Mouse (Mus musculus): ENCODE results near the gene Cdhr1. TPM values are rescaled to one million over a fixed set of nuclear protein-coding genes. Genes with fewer than 3 reads are reported as not detected.

The Cdhr1 gene
- polyA plus RNA-seq, 1 experiment from 2014 or later = not detected

- H3K27me3 ChIP-seq = no peaks in the 10 kb centered on the region
- no peaks in the 10 kb centered on the region for H3K4me1 ChIP-seq (replicated peaks)
- no peaks in the 10 kb centered on the region for H3K36me3 ChIP-seq (replicated peaks)
- ATAC-seq (ENCODE audit: insufficient read depth) = no peak
- no peak overlapping the region for H3K4me2 ChIP-seq
- H3K4me3 ChIP-seq (replicated peaks) = no peak overlapping the region
- no peak overlapping the region for H3K27ac ChIP-seq (replicated peaks)
- no peaks in the 10 kb centered on the region for H3K9me3 ChIP-seq (replicated peaks)
- H3K9ac ChIP-seq = no peak overlapping the region
Measured at GRCm38 (mm10) chr14:37111371-37111770, 13.2 kb upstream of the Cdhr1 start.

GRCm38 (mm10) chr14:37110456-37110855 lies 12.3 kb upstream of the Cdhr1 start:
- no peak overlapping the region for H3K4me3 ChIP-seq (replicated peaks)
- H3K4me2 ChIP-seq = no peak overlapping the region
- H3K4me1 ChIP-seq (replicated peaks) = no peaks in the 10 kb centered on the region
- WGBS (ENCODE audit: insufficient replicate concordance) = 65% methylated on average over 2 of the region's 2 CpGs
- H3K27me3 ChIP-seq = no peaks in the 10 kb centered on the region
- H3K9me3 ChIP-seq (replicated peaks) = no peaks in the 10 kb centered on the region
- H3K36me3 ChIP-seq (replicated peaks) = no peaks in the 10 kb centered on the region
- no peak overlapping the region for H3K9ac ChIP-seq
- no peak overlapping the region for H3K27ac ChIP-seq (replicated peaks)
- no peak for ATAC-seq (ENCODE audit: insufficient read depth)

- H3K9ac ChIP-seq = no peak overlapping the region
- no peaks in the 10 kb centered on the region for H3K27me3 ChIP-seq
- no peak overlapping the region for H3K4me3 ChIP-seq (replicated peaks)
- no peak overlapping the region for H3K27ac ChIP-seq (replicated peaks)
- no peaks in the 10 kb centered on the region for H3K9me3 ChIP-seq (replicated peaks)
- no peaks in the 10 kb centered on the region for H3K4me1 ChIP-seq (replicated peaks)
- ATAC-seq (ENCODE audit: insufficient read depth) = no peak
- no peak overlapping the region for H3K4me2 ChIP-seq
- H3K36me3 ChIP-seq (replicated peaks) = no peaks in the 10 kb centered on the region
- WGBS (ENCODE audit: insufficient replicate concordance) = 38% methylated on average over 9 of the region's 9 CpGs
Measured at GRCm38 (mm10) chr14:37109975-37110374, 11.8 kb upstream of the Cdhr1 start.

GRCm38 (mm10) chr14:37109460-37109859 lies 11.3 kb upstream of the Cdhr1 start:
- Histone ChIP-seq H3K4me2 (no peak overlapping the region), H3K27ac (replicated peaks) (no peak overlapping the region), H3K27me3 (no peaks in the 10 kb centered on the region), H3K4me3 (replicated peaks) (no peak overlapping the region), H3K36me3 (replicated peaks) (no peaks in the 10 kb centered on the region), H3K9me3 (replicated peaks) (no peaks in the 10 kb centered on the region), H3K4me1 (replicated peaks) (no peaks in the 10 kb centered on the region), H3K9ac (no peak overlapping the region)
- ATAC-seq (ENCODE audit: insufficient read depth) = no peak
- WGBS (ENCODE audit: insufficient replicate concordance) = 35% methylated on average over 8 of the region's 8 CpGs

GRCm38 (mm10) chr14:37105846-37106245 lies 7.7 kb upstream of the Cdhr1 start:
- 25% methylated on average over 7 of the region's 7 CpGs for WGBS (ENCODE audit: insufficient replicate concordance)
- no peaks in the 10 kb centered on the region for H3K36me3 ChIP-seq (replicated peaks)
- H3K9ac ChIP-seq = no peak overlapping the region
- no peak for ATAC-seq (ENCODE audit: insufficient read depth)
- H3K27me3 ChIP-seq = no peaks in the 10 kb centered on the region
- no peak overlapping the region for H3K27ac ChIP-seq (replicated peaks)
- H3K9me3 ChIP-seq (replicated peaks) = no peaks in the 10 kb centered on the region
- no peak overlapping the region for H3K4me2 ChIP-seq
- H3K4me3 ChIP-seq (replicated peaks) = no peak overlapping the region
- no peaks in the 10 kb centered on the region for H3K4me1 ChIP-seq (replicated peaks)

DNA sequence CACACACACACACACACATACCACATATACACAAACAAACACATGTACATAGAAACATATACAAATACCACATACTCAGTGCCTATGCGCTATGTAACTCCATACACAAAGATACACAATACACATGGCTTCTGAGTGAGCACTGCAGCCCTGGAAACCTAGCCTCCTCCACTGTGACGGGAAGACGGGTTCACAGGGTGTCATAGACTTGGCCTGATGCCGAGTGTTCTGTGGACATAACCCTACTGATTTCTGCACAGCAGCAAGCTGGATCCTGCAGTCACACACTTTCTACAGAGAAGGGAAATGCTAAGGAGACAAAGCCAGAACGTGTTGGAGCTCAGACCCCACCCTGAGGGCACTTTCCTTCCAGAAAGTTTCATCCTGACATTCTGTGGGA lies 6.6 kb upstream of the Cdhr1 start:
- H3K27ac ChIP-seq (replicated peaks) = no peak overlapping the region
- 48% methylated on average over 5 of the region's 5 CpGs for WGBS (ENCODE audit: insufficient replicate concordance)
- 0 out of 2 replicates have a peak, but pooled peaks have one; percentile 22 for ATAC-seq (ENCODE audit: insufficient read depth)

DNA sequence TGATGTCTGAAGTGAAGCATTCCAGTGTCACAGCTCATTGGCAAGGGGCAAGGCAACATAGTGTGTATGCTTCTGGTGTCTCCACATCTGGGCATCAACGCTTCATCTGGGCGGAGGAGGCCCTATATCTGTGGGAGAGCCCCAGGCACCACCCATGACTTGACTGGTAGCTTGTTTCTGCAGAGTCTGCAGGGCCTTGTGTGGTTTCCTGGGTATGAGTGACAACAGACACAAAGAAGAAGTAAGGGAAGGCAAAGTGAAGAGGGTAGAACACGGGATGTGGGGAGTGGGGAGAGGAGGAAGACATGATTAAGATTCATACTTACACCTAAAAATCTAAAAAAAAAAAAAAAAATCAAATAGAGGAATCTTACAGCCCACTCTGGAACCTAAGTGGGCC lies 4.3 kb upstream of the Cdhr1 start:
- ATAC-seq (ENCODE audit: insufficient read depth) = no peak
- H3K36me3 ChIP-seq (replicated peaks) = no peaks in the 10 kb centered on the region
- no peak overlapping the region for H3K4me2 ChIP-seq
- H3K27me3 ChIP-seq = peaks cover 27% of the 10 kb centered on the region
- H3K9ac ChIP-seq = no peak overlapping the region
- no peak overlapping the region for H3K4me3 ChIP-seq (replicated peaks)
- no peak overlapping the region for H3K27ac ChIP-seq (replicated peaks)
- WGBS (ENCODE audit: insufficient replicate concordance) = 25% methylated on average over 3 of the region's 3 CpGs
- no peaks in the 10 kb centered on the region for H3K9me3 ChIP-seq (replicated peaks)
- no peaks in the 10 kb centered on the region for H3K4me1 ChIP-seq (replicated peaks)

More for the DNA sequence above, 6.6 kb upstream of the Cdhr1 start:
- Histone ChIP-seq H3K9me3 (replicated peaks) (no peaks in the 10 kb centered on the region), H3K9ac (no peak overlapping the region), H3K27me3 (peaks cover 4% of the 10 kb centered on the region; the same call in 1 of the 2 replicates), H3K4me1 (replicated peaks) (no peaks in the 10 kb centered on the region), H3K4me3 (replicated peaks) (no peak overlapping the region), H3K4me2 (no peak overlapping the region), H3K36me3 (replicated peaks) (no peaks in the 10 kb centered on the region)

GRCm38 (mm10) chr14:37101531-37101930 lies 3.4 kb upstream of the Cdhr1 start:
- Histone ChIP-seq H3K27me3 (peaks cover 35% of the 10 kb centered on the region), H3K4me3 (replicated peaks) (no peak overlapping the region), H3K27ac (replicated peaks) (no peak overlapping the region), H3K9ac (no peak overlapping the region), H3K9me3 (replicated peaks) (no peaks in the 10 kb centered on the region), H3K4me1 (replicated peaks) (no peaks in the 10 kb centered on the region), H3K36me3 (replicated peaks) (no peaks in the 10 kb centered on the region), H3K4me2 (no peak overlapping the region)
- WGBS (ENCODE audit: insufficient replicate concordance) = 55% methylated on average over 5 of the region's 5 CpGs
- no peak for ATAC-seq (ENCODE audit: insufficient read depth)

GRCm38 (mm10) chr14:37095556-37095955 lies 2.6 kb downstream of the Cdhr1 start:
- no peak overlapping the region for H3K4me3 ChIP-seq (replicated peaks)
- no peak overlapping the region for H3K4me2 ChIP-seq
- peaks cover 35% of the 10 kb centered on the region for H3K27me3 ChIP-seq
- no peaks in the 10 kb centered on the region for H3K9me3 ChIP-seq (replicated peaks)
- WGBS (ENCODE audit: insufficient replicate concordance) = 49% methylated on average over 4 of the region's 4 CpGs
- no peaks in the 10 kb centered on the region for H3K36me3 ChIP-seq (replicated peaks)
- no peak overlapping the region for H3K27ac ChIP-seq (replicated peaks)
- no peak overlapping the region for H3K9ac ChIP-seq
- no peaks in the 10 kb centered on the region for H3K4me1 ChIP-seq (replicated peaks)
- no peak for ATAC-seq (ENCODE audit: insufficient read depth)

DNA sequence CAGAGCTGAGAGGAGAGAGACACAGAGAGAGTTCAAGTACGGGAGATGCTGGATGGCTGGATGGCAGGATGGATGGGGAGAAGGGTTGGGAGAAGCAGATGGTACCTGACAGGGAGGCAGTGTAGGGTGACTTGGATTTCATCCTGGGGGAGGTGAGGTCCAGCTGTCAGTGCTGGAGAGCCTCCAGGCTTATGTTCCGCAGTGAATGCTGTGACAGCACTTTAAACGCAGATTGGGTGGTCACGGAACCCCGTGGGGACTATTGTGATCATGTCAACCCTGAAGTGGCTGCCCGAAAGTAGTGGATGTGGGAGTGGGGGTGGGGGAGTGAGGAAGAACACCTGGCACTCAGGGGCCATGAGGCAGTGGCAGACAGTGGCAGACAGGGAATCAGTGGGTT lies 3.7 kb downstream of the Cdhr1 start:
- peaks cover 27% of the 10 kb centered on the region for H3K27me3 ChIP-seq
- H3K4me3 ChIP-seq (replicated peaks) = no peak overlapping the region
- no peaks in the 10 kb centered on the region for H3K4me1 ChIP-seq (replicated peaks)
- no peaks in the 10 kb centered on the region for H3K9me3 ChIP-seq (replicated peaks)
- no peak overlapping the region for H3K4me2 ChIP-seq
- H3K36me3 ChIP-seq (replicated peaks) = no peaks in the 10 kb centered on the region
- H3K27ac ChIP-seq (replicated peaks) = no peak overlapping the region
- H3K9ac ChIP-seq = no peak overlapping the region
- WGBS (ENCODE audit: insufficient replicate concordance) = 77% methylated on average over 6 of the region's 6 CpGs
- no peak for ATAC-seq (ENCODE audit: insufficient read depth)

- WGBS (ENCODE audit: insufficient replicate concordance) = 22% methylated on average over 4 of the region's 4 CpGs
- no peak for ATAC-seq (ENCODE audit: insufficient read depth)
- Histone ChIP-seq H3K27ac (replicated peaks) (no peak overlapping the region), H3K4me1 (replicated peaks) (no peaks in the 10 kb centered on the region), H3K4me2 (no peak overlapping the region), H3K4me3 (replicated peaks) (no peak overlapping the region), H3K27me3 (no peaks in the 10 kb centered on the region), H3K36me3 (replicated peaks) (no peaks in the 10 kb centered on the region), H3K9ac (no peak overlapping the region), H3K9me3 (replicated peaks) (no peaks in the 10 kb centered on the region)
Measured at GRCm38 (mm10) chr14:37083755-37084154, 14.4 kb downstream of the Cdhr1 start.

DNA sequence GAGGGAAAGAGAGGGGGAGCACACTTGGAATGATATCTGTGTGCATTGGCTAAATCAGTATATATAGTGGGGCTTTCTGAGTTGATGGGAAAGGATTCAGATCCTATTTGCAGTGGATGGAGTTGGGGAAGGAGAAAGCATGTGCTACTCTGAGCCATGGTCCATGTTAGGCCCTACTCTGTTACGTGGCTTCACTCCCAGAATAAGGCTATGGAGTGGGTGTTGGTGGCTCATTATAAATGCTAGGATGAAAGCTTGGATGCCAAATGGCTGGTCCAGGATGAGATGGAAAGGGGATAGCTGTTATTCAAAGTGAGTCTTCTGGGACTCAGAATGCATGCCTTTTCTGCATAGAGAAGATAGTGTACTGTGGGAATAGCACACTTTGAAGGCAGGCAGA lies 17.4 kb downstream of the Cdhr1 start:
- WGBS (ENCODE audit: insufficient replicate concordance) = 51% methylated on average over 1 of the region's 1 CpGs
- Histone ChIP-seq H3K9me3 (replicated peaks) (no peaks in the 10 kb centered on the region), H3K9ac (no peak overlapping the region)

More for the DNA sequence above, 17.4 kb downstream of the Cdhr1 start:
- Histone ChIP-seq H3K4me2 (no peak overlapping the region), H3K27ac (replicated peaks) (no peak overlapping the region), H3K27me3 (no peaks in the 10 kb centered on the region), H3K4me3 (replicated peaks) (no peak overlapping the region), H3K4me1 (replicated peaks) (no peaks in the 10 kb centered on the region), H3K36me3 (replicated peaks) (no peaks in the 10 kb centered on the region)
- no peak for ATAC-seq (ENCODE audit: insufficient read depth)

Data from liver, embryonic 15.5 days (tissue).